Mouse (Mus musculus): ENCODE results near the gene Bsn. TPM values are rescaled to one million over a fixed set of nuclear protein-coding genes. Genes with fewer than 3 reads are reported as not detected.
A peak's percentile ranks its signal among the peaks of the same experiment; 100 is the strongest.

Gene Bsn
- polyA plus RNA-seq, 1 experiment = 105 TPM

DNA sequence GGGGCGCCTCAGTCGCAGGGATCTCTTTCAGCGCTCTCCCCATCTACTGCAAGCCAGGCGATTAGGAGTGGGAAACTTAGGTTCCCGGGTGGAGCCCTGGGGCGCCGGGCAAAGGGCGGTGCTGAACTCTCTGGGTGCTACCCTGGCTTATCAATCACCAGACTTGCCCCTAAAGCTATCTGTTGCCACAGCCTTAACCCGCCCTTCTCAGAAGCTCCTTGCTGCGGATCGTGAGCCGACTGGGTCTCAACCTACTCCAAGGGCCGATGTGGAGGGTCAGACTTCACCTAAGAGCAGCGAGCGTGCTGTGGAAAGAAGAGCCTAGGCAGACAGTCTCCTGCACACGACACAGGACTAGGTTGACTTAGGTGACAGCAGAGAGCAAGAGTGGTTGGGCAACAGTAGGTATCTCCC, 95.2 kb downstream of the Bsn start:
- TF ChIP-seq CTCF (IDR thresholded peaks at IDR 0.05; ENCODE audit: extremely low read depth, insufficient read depth, low read length) = no peak
- TF ChIP-seq POLR2A (IDR thresholded peaks at IDR 0.05; ENCODE audit: extremely low read depth, insufficient read depth, low read length) = no peak
- H3K27ac ChIP-seq (ENCODE audit: insufficient read depth, low read length) = no peak overlapping the region
- peaks cover 4% of the 10 kb centered on the region; the same call in 1 of the 2 replicates for H3K4me1 ChIP-seq (ENCODE audit: control insufficient read depth, insufficient read depth, low read length)
- H3K4me3 ChIP-seq (ENCODE audit: insufficient read depth, low read length) = peak overlapping the region; percentile 31; the same call in 1 of the 2 replicates

DNA sequence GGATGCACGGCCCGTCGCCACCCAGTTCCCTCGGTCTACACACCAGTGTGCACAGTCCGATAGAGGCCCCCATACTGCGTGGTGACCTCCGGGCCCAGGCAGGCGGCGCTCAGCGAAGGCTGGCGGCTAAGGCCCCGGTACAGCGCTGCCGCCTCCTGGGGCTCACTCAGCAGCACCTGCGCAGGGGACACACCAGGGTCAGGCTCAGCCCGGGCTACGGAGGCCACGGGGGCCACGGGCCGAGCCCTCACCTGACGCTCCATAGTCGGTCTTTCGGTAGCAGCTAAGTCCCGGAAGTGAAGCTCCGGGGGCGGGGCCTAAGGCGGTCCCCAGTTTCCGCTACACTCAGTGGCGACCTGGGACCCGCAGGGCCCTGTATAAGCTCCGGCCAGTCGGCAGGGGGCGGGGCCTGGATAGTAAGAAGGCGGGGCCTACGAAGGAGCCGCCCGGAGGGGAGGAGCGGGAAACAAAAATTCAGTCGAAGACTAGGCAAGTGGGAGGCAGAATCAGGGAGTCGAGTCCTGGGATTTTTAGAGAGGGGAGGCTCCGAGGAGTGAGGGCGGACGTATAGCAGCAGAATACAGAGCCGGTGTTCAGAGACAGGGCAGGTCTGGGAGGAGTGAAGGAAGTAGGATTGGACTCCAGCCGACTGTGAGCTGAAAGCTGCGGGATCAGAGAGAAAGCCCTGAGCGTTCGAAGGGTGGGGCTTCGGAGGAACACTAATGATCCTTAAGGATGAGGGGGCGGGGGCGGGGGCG, 95.8 kb downstream of the Bsn start, which contains the start of gene Apeh:
TSS of gene Apeh (minus strand) at position 423 of the 758 bp plus-strand sequence.
- Histone ChIP-seq H3K27ac (ENCODE audit: insufficient read depth, low read length) (no peak within 1 kb of the TSS), H3K4me3 (ENCODE audit: insufficient read depth, low read length) (peak within 1 kb of the TSS; percentile 31), H3K4me1 (ENCODE audit: control insufficient read depth, insufficient read depth, low read length) (peaks cover 4% of the 10 kb centered on the region; the same call in 1 of the 2 replicates)
- TF ChIP-seq POLR2A (IDR thresholded peaks at IDR 0.05; ENCODE audit: extremely low read depth, insufficient read depth, low read length) (peak; percentile 28; the same call in 1 of the 2 replicates), CTCF (IDR thresholded peaks at IDR 0.05; ENCODE audit: extremely low read depth, insufficient read depth, low read length) (no peak)

DNA sequence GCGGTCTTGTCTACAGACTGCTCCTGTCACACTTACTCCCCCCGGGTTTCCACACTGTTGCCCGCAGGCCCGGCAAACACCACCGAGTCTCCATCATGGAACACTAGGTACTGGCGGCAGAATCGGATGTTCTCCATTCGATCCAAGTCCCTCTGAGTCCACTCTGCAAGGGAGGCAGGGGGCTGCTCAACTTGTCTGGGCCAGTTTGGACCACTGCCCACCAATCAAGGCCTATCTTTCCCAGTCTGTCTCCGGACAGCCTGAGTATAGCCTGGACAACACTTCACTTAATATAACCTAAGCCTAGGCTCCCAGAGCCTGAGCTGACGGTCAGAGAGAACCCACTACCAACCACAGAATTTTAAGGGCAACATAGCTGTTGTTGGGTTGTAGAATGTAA, 96.6 kb downstream of the Bsn start:
- H3K4me1 ChIP-seq (ENCODE audit: control insufficient read depth, insufficient read depth, low read length) = peaks cover 4% of the 10 kb centered on the region; the same call in 1 of the 2 replicates
- peak overlapping the region; percentile 31; the same call in 1 of the 2 replicates for H3K4me3 ChIP-seq (ENCODE audit: insufficient read depth, low read length)
- TF ChIP-seq CTCF (IDR thresholded peaks at IDR 0.05; ENCODE audit: extremely low read depth, insufficient read depth, low read length) = no peak
- no peak for TF ChIP-seq POLR2A (IDR thresholded peaks at IDR 0.05; ENCODE audit: extremely low read depth, insufficient read depth, low read length)
- H3K27ac ChIP-seq (ENCODE audit: insufficient read depth, low read length) = no peak overlapping the region

DNA sequence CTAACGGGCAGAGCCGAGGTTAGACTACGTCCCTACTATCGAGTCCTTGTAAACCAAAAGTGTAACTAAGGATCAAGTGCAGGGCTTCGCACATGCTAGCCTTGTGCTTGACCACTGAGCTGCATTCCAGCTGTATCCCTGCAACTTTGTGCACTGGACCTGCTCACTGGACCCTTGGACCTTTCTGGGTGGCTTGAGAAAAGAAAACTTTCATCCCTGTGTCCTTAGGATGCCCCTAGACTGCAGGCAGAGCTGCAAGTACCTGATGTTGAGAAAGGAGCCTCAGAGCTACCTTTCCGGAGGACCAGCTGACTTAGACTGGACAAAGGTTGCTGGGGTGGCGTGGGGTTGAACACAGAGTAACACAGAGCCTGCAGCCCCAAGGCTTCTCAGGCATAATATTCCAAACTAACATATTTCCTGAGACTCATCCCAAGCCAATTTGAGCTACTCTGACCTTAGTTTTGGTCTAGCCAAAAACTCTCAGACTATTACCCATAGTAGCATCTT, 99.5 kb downstream of the Bsn start:
- TF ChIP-seq POLR2A (IDR thresholded peaks at IDR 0.05; ENCODE audit: extremely low read depth, insufficient read depth, low read length) (no peak), CTCF (IDR thresholded peaks at IDR 0.05; ENCODE audit: extremely low read depth, insufficient read depth, low read length) (no peak)
- Histone ChIP-seq H3K27ac (ENCODE audit: insufficient read depth, low read length) (no peak overlapping the region), H3K4me1 (ENCODE audit: control insufficient read depth, insufficient read depth, low read length) (peaks cover 3% of the 10 kb centered on the region; the same call in 1 of the 2 replicates), H3K4me3 (ENCODE audit: insufficient read depth, low read length) (no peak overlapping the region)

DNA sequence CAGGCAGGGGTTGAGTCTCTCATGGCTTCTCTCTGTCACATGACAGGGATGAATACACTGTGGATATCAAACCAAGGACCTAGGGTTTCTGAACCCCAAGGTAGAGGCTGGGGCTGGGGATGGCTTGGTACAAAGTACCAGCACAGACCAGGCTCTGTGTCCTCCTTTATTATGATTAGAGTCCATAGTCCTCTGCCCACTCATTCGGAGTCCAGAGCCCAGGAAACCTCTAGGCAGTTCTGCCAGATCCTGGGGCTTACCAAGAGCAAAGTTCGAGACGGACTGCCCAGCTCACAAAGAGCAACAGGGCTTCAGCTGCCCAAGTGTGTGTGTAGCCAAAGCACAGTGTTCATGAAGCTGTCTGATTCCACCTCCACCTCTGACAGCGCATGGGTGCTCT, 104.9 kb downstream of the Bsn start:
- Histone ChIP-seq H3K4me1 (ENCODE audit: control insufficient read depth, insufficient read depth, low read length) (no peaks in the 10 kb centered on the region), H3K27ac (ENCODE audit: insufficient read depth, low read length) (no peak overlapping the region), H3K4me3 (ENCODE audit: insufficient read depth, low read length) (no peak overlapping the region)
- TF ChIP-seq CTCF (IDR thresholded peaks at IDR 0.05; ENCODE audit: extremely low read depth, insufficient read depth, low read length) = no peak
- no peak for TF ChIP-seq POLR2A (IDR thresholded peaks at IDR 0.05; ENCODE audit: extremely low read depth, insufficient read depth, low read length)

DNA sequence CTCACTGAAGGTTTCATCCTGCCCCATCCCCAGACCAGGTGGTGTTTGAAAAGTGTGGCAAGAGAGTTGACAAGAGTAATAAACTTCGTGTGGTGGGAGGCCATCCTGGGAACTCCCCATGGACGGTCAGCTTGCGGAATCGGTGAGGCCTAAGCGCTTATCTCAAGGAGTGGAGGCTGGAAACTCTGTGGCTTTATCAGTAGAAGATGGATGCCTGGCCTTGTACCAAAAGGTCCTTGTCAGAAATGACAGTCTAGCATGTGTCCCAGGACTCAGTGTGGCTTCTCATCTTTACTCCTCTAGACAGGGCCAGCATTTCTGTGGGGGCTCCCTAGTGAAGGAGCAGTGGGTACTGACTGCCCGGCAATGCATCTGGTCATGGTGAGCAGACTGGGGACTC, 106.6 kb downstream of the Bsn start:
- H3K4me3 ChIP-seq (ENCODE audit: insufficient read depth, low read length) = no peak overlapping the region
- no peaks in the 10 kb centered on the region for H3K4me1 ChIP-seq (ENCODE audit: control insufficient read depth, insufficient read depth, low read length)
- no peak for TF ChIP-seq POLR2A (IDR thresholded peaks at IDR 0.05; ENCODE audit: extremely low read depth, insufficient read depth, low read length)
- H3K27ac ChIP-seq (ENCODE audit: insufficient read depth, low read length) = no peak overlapping the region

DNA sequence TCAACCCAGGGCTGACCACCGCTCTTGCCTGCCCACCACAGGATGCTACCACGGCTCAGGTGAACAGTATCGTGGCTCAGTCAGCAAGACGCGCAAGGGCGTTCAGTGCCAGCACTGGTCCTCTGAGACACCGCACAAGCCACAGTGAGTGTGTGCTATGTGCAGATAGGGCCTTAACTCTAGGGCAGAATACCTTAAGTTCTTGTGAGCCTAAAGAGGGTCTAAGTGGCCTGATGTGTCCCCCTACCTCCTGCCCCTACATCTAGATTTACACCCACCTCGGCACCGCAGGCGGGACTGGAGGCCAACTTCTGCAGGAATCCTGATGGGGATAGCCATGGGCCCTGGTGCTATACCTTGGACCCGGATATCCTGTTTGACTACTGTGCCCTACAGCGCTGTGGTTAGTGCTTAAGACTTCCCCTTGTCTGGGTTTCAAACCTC, 107.2 kb downstream of the Bsn start, which contains the start of gene Rnf123:
TSS of gene Rnf123 (minus strand) at position 359 of the 444 bp plus-strand sequence.
- H3K4me3 ChIP-seq (ENCODE audit: insufficient read depth, low read length) = no peak within 1 kb of the TSS
- H3K27ac ChIP-seq (ENCODE audit: insufficient read depth, low read length) = no peak within 1 kb of the TSS
- H3K4me1 ChIP-seq (ENCODE audit: control insufficient read depth, insufficient read depth, low read length) = no peaks in the 10 kb centered on the region
- no peak for TF ChIP-seq POLR2A (IDR thresholded peaks at IDR 0.05; ENCODE audit: extremely low read depth, insufficient read depth, low read length)
- TF ChIP-seq CTCF (IDR thresholded peaks at IDR 0.05; ENCODE audit: extremely low read depth, insufficient read depth, low read length) = no peak

DNA sequence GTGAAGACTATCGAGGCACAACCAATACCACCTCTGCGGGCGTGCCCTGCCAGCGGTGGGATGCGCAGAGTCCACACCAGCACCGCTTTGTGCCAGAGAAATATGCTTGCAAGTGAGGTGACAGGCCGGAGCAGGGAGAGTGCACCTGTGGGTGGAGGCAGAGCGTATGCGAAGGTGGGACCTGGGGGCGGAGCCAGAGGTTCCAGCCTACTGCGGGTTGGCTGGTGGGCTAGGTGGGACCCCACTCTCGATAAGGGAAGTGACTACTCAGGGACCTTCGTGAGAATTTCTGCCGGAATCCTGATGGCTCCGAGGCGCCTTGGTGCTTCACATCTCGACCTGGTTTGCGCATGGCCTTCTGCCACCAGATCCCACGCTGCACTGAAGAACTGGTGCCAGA, 107.6 kb downstream of the Bsn start:
- Histone ChIP-seq H3K4me1 (ENCODE audit: control insufficient read depth, insufficient read depth, low read length) (no peaks in the 10 kb centered on the region), H3K4me3 (ENCODE audit: insufficient read depth, low read length) (no peak overlapping the region), H3K27ac (ENCODE audit: insufficient read depth, low read length) (no peak overlapping the region)
- no peak for TF ChIP-seq POLR2A (IDR thresholded peaks at IDR 0.05; ENCODE audit: extremely low read depth, insufficient read depth, low read length)
- no peak for TF ChIP-seq CTCF (IDR thresholded peaks at IDR 0.05; ENCODE audit: extremely low read depth, insufficient read depth, low read length)

DNA sequence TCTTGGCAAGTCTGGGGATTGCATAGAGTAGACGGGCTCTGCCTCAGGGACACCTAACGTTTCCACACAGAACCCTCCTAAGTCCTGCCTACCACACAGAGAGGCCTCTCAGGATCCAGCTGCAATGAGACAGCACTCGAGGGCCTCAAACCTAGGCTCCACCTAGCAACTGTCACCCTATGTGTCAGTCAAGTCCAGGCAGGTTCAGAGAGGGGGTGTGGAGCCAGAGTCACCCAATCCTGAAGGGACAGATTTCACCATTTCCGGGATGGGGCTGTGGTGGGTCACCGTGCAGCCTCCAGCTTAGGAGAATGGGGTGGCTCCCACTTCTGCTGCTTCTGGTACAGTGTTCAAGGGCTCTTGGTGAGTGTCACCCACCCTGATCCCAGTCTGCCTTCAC, 110.0 kb downstream of the Bsn start, which contains the start of gene Mst1:
TSS of gene Mst1 (plus strand) at position 269 of the 400 bp plus-strand sequence.
- no peak for TF ChIP-seq POLR2A (IDR thresholded peaks at IDR 0.05; ENCODE audit: extremely low read depth, insufficient read depth, low read length)
- TF ChIP-seq CTCF (IDR thresholded peaks at IDR 0.05; ENCODE audit: extremely low read depth, insufficient read depth, low read length) = no peak
- H3K4me3 ChIP-seq (ENCODE audit: insufficient read depth, low read length) = peak within 1 kb of the TSS; percentile 70
- no peaks in the 10 kb centered on the region for H3K4me1 ChIP-seq (ENCODE audit: control insufficient read depth, insufficient read depth, low read length)
- H3K27ac ChIP-seq (ENCODE audit: insufficient read depth, low read length) = no peak within 1 kb of the TSS

Data from cortical plate, adult 2 months (tissue).